Mouse (Mus musculus) embryo, embryonic 11.5 days (tissue): ENCODE data around the gene Lce1k.
"Not testable (repeated sequence)": the region's sequence is repeated elsewhere in the genome, so short reads cannot be mapped to it uniquely, and the experiment has no call there.

ENCODE experiments used
- DNase-seq: peaks from one replicate; pipeline ENCODE4 v3.0.0-alpha.2; 2012; ENCODE audit warnings: low read depth, low spot score

Lce1k gene

DNA sequence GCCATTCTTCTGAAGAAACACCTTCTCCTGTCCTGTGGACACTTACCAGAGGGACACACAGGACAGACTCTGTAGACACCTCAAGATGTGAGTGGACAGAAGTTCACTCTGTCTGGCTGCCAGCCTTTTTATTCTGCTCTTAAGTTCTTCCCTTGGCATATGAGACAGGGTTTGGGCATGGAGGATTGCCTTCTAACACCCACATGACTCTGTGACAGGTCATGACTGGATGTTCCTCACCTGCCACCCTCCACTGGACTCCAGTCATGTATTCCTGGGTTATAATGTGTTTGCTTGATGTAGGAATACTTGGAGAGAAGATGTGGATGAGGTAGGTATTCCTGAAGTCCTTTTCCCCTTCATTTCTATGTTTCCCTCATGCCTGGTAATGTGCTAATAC is at the start of gene Lce1k:
Lce1k (minus strand) TSS at position 101 of the 400 bp plus-strand sequence.
- DNase-seq: no peak

DNA sequence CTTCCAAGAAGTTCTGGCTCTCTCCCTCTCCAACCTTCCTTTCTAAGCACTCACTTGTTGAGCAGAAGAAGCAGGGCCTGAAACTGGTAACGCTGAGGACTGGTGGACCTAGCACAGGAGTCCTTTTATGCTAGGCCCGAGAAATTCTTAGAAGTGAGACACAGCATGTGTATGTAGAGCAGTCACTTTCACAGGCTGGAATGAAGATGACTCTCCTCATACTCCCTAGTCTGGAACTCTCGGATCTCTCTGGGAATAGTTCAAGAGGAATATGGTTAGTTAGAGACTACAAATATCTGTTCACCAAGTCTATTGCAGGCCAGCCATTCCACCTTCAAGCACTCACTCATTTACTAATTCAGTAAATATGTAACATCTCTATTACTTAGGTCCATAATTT is 43.5 kb upstream of the Lce1k start, which contains the start of gene Lce1l:
Lce1l (minus strand) TSS at position 101 of the 400 bp plus-strand sequence.
- no peak for DNase-seq

DNA sequence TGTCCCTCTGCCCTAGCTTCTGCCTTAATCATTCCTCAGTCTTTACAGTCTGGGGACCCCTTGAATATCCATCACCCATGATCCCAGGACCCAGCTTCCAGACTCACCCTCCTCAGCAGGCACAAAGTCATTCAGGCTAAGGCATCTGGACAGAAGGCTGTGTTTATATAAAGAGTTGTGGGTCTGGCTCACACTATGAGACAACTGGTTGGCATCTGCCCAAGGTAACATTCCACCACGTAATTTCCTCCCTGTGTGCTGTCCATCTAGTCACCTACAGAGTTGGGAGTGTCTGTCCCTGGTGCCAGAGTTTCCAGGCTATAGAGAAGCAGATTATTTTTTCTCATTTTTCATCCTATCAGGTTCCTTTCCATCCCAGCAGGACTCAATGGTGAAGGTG is 19.4 kb upstream of the Lce1k start, which contains the start of gene Kprp:
Kprp (minus strand) TSS at position 140 of the 400 bp plus-strand sequence.
- DNase-seq: no peak

DNA sequence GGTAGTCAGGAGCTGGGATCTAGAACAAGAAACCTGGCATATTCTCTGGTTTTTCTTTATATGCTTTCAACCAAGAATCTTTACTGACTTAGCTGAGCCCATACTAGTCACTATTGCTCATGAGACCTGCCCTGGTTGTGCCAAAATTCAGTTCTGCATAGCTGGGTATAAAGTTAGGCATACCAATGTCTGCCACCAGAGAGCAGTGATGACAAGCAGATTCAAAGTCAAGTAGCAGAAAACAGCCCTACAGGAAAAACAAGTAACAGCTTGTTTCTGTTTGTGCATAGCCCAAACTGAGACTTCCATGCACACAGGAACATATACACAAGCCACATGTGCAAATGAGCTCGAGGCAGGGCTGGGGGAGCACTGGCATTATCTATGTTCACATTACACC is 18.1 kb upstream of the Lce1k start:
- no peak for DNase-seq

DNA sequence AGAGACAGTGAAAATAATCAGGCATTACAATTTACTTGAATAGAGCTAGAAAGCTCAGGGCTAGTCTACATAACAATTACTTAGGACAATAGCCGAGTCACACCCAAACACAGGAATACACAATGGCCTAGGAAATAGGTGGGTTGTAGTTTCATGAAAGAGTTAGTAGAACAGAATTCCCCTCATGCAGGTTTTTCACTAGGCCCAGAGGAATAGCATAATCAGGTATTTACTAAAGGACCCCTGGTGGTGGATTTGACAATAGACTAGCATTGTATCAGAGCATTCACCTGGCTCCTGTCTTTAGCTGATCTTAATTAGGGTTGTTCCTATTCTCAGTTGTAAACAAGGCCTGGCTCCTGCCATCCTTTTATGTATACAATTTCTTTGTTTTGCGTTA is 8.3 kb upstream of the Lce1k start:
- not testable (repeated sequence) for DNase-seq

DNA sequence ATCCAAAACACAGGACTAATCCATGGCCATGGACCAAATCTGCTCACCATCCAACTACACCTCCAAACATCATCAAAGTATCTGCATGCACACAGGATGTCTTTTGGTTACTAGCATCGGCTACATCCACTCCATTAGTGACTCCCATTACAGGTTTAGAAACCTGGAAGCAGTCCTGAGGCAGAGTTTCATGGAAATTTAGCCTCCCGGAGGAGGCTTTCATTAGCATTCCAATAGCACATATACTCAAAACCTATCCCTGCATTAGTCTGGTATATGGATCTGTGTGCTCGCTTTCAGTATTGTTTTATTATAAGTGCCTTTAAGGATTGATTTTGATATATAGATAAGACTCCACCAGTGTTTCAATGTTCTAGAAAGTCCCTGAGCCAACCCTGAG is 7.9 kb upstream of the Lce1k start:
- no peak for DNase-seq

DNA sequence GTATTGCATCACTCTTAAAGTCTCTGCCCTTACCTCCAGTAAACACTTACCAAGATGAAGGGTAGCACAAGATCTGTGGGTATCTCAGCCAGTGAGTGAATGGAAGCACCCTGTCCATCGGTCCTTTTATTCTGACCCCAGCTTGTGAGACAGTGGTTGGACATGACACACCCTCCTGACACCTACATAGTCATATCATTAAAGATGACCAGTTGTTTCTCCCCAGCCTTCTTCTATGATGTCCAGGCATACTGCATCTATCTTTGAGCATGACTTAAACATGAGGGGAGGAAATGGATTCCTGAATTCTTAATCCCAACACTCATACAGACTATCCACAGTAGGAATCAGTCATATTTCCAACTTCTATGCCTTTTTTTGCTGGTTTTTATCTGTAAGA is 17.3 kb downstream of the Lce1k start, which contains the start of gene Lce1j:
Lce1j (minus strand) TSS at position 101 of the 400 bp plus-strand sequence.
- no peak for DNase-seq

DNA sequence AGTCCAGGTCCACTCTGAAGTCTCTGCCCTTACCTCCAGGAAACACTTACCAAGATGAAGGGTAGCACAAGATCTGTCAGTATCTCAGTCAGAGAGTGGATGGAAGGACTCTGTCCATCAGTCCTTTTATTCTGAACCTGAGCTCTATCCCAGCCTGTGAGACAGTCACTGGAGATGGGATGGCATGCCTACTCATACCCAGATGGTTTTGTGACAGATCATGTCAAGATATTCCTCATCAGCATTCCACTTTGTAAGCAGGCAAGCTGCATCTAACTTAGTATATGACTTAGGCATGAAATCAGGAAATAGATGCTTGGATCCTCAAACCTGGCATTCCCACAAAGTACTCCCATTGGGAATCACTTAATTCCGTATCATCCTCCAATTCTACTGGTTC is 28.9 kb downstream of the Lce1k start, which contains the start of gene Lce1i:
Lce1i (minus strand) TSS at position 101 of the 400 bp plus-strand sequence.
- DNase-seq: no peak

DNA sequence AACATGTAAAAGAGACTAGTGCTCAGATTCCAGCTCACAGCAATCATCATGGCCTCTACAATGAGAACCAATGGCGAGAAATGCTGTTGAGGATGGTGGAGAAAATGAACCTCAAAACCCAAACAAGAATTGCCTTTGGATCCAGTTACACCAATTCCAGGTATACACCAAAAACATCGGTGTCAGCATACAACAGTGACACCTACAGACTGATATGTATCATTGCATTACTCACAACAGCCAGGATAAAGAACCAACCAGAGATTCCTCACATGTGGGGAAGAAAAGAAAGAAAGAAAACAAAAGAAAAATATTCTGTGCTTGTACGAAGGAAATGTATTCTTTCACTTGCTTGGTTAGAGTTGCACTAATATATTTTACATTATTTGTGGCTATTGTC is 36.1 kb downstream of the Lce1k start:
- DNase-seq: no peak

DNA sequence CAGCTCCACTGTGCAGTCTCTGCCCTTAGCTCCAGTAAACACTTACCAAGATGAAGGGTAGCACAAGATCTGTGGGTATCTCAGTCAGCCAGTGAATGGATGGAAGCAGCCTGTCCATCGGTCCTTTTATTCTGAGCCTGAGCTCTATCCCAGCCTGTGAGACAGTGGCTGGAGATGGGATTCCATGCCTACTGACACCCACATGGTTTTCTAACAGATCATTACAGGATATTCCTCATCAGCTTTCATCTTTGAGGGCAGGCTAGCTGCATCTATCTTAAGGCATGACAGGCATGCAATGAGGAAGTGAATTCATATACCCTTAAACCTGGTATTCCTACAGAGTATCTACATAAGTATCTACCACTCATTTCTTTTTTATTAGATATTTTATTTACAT is 42.7 kb downstream of the Lce1k start, which contains the start of gene Lce1h:
Lce1h (minus strand) TSS at position 101 of the 400 bp plus-strand sequence.
- DNase-seq: no peak
